Mouse (Mus musculus): Measurements from ENCODE around the gene Pak2. TPM values are rescaled to one million over a fixed set of nuclear protein-coding genes. Genes with fewer than 3 reads are reported as not detected.

Gene Pak2
- polyA plus RNA-seq, 1 experiment = 81.0 TPM

DNA sequence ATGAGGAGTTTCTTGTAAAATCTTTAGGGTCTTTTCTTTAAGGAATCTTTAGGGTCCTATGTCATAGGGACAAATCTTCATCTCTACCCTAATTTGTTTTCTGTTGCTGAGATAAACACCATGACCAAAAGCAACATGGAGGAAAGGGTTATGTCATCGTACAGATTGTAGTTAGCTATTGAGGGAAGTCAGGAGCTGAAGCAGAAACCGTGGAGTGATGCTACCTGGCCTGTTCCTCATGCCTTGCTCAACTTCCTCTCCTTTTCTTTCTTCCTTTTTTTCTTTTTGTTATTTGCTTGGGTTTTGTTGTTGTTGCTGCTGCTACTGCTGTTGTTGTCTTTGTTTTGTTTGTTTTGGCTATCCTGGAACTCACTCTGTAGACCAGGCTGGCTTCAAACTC lies 29.4 kb upstream of the Pak2 start:
- H3K4me3 ChIP-seq (ENCODE audit: low read depth, low read length) = no peak overlapping the region
- peaks cover 5% of the 10 kb centered on the region; the same call in 1 of the 2 replicates for H3K36me3 ChIP-seq (ENCODE audit: control insufficient read depth, insufficient read depth, low read length, poor library complexity, severe bottlenecking)
- H3K27ac ChIP-seq (ENCODE audit: insufficient read depth, low read length) = no peak overlapping the region
- TF ChIP-seq POLR2A (IDR thresholded peaks at IDR 0.05; ENCODE audit: insufficient read depth, low read length) = no peak
- no peak for TF ChIP-seq CTCF (IDR thresholded peaks at IDR 0.05; ENCODE audit: low read depth, low read length)
- TF ChIP-seq EP300 (IDR thresholded peaks at IDR 0.05; ENCODE audit: insufficient read depth, low read depth, low read length) = no peak
- peaks cover 2% of the 10 kb centered on the region for H3K4me1 ChIP-seq (ENCODE audit: control insufficient read depth, insufficient read depth, low read length)
- no peak overlapping the region for H3K9ac ChIP-seq (ENCODE audit: low read depth, poor library complexity, severe bottlenecking)
- no peaks in the 10 kb centered on the region for H3K27me3 ChIP-seq (ENCODE audit: control insufficient read depth, insufficient read depth, low read length, poor library complexity, severe bottlenecking)
- 0 out of 2 replicates have a peak, but pooled peaks cover 3% of the 10 kb centered on the region for H3K9me3 ChIP-seq (replicated peaks; ENCODE audit: control insufficient read depth, insufficient read depth, low read length, poor library complexity, severe bottlenecking)

DNA sequence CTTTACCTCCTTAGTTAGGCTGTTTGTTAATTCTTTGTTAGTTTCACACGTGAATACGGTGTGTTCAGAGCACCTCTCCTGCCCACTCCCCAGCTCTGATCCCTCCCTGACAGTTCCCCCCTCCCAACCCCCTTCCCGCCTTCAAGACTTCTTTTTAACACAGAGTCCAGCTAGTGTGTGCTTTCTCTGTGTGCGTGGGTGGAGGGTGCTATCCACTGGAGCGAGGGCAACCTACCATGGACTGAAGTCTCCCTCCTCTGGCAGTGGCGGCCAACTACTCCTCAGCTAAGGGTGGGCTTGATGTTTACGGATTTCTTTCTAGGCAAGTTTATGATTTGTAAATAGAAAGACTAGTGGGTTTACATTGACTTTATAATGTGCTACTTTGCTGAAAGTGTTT lies 29.0 kb upstream of the Pak2 start:
- H3K27me3 ChIP-seq (ENCODE audit: control insufficient read depth, insufficient read depth, low read length, poor library complexity, severe bottlenecking) = no peaks in the 10 kb centered on the region
- H3K4me1 ChIP-seq (ENCODE audit: control insufficient read depth, insufficient read depth, low read length) = peaks cover 2% of the 10 kb centered on the region
- H3K9ac ChIP-seq (ENCODE audit: low read depth, poor library complexity, severe bottlenecking) = no peak overlapping the region
- peaks cover 5% of the 10 kb centered on the region; the same call in 1 of the 2 replicates for H3K36me3 ChIP-seq (ENCODE audit: control insufficient read depth, insufficient read depth, low read length, poor library complexity, severe bottlenecking)
- no peak for TF ChIP-seq POLR2A (IDR thresholded peaks at IDR 0.05; ENCODE audit: insufficient read depth, low read length)
- TF ChIP-seq EP300 (IDR thresholded peaks at IDR 0.05; ENCODE audit: insufficient read depth, low read depth, low read length) = no peak
- TF ChIP-seq CTCF (IDR thresholded peaks at IDR 0.05; ENCODE audit: low read depth, low read length) = peak; percentile 56
- no peak overlapping the region for H3K27ac ChIP-seq (ENCODE audit: insufficient read depth, low read length)
- no peak overlapping the region for H3K4me3 ChIP-seq (ENCODE audit: low read depth, low read length)
- H3K9me3 ChIP-seq (replicated peaks; ENCODE audit: control insufficient read depth, insufficient read depth, low read length, poor library complexity, severe bottlenecking) = 0 out of 2 replicates have a peak, but pooled peaks cover 3% of the 10 kb centered on the region

DNA sequence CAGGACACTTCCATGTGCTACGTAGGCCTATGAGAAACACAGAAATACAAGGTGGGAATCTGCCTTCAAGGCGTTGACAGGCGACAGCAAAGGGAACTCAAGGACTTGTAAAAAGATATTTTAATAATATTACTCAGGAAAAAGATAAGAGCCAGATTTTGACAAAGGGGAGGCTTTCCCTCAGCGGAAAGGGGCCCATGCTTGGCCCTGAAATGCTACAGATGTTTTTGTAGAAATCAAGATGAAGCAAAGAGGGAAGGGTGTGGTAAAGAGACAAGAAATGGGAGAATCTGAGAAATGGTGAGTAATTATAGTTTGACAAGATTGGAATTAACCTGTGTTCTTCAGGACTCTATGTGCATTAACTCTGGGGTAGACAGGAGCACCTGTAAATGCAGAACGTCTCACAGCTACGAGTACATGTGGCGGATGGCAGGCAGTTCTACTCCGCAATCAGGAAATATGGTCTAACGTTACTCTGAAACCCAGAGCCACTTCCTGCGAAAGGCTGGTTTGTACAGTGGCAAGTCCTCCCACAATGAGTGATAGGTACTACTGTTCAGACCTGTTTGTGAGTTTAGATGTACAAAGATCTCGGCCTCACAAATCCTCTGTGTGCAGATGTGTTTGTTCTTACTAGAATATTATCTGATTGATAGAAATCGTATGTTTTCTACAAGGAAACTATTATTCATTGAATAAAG lies 28.4 kb upstream of the Pak2 start:
- Histone ChIP-seq H3K27me3 (ENCODE audit: control insufficient read depth, insufficient read depth, low read length, poor library complexity, severe bottlenecking) (no peaks in the 10 kb centered on the region), H3K4me1 (ENCODE audit: control insufficient read depth, insufficient read depth, low read length) (peaks cover under 1% of the 10 kb centered on the region), H3K9ac (ENCODE audit: low read depth, poor library complexity, severe bottlenecking) (no peak overlapping the region), H3K9me3 (replicated peaks; ENCODE audit: control insufficient read depth, insufficient read depth, low read length, poor library complexity, severe bottlenecking) (0 out of 2 replicates have a peak, but pooled peaks cover 3% of the 10 kb centered on the region), H3K36me3 (ENCODE audit: control insufficient read depth, insufficient read depth, low read length, poor library complexity, severe bottlenecking) (peaks cover 5% of the 10 kb centered on the region; the same call in 1 of the 2 replicates), H3K4me3 (ENCODE audit: low read depth, low read length) (no peak overlapping the region), H3K27ac (ENCODE audit: insufficient read depth, low read length) (no peak overlapping the region)
- TF ChIP-seq EP300 (IDR thresholded peaks at IDR 0.05; ENCODE audit: insufficient read depth, low read depth, low read length) = no peak
- no peak for TF ChIP-seq CTCF (IDR thresholded peaks at IDR 0.05; ENCODE audit: low read depth, low read length)
- TF ChIP-seq POLR2A (IDR thresholded peaks at IDR 0.05; ENCODE audit: insufficient read depth, low read length) = no peak

DNA sequence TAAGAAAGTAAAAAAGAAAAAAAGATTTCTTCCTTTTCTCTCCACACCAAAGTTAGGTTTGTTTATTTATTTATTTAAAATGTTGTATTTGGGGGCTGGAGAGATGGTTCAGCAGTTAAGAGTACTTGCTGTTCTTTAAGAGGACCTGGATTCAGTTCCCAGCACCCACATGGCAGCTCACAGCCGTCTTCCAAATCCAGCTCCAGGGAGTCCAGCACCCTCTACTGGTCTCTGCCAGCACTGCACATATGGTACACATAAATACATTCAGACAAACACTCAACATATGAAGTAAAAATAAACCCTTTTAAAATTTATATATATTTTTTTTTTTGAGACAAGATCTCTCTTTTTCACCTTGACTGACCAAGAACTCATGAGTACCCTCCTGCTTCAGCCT lies 26.6 kb upstream of the Pak2 start:
- 0 out of 2 replicates have a peak, but pooled peaks cover 3% of the 10 kb centered on the region for H3K9me3 ChIP-seq (replicated peaks; ENCODE audit: control insufficient read depth, insufficient read depth, low read length, poor library complexity, severe bottlenecking)
- no peak overlapping the region for H3K4me3 ChIP-seq (ENCODE audit: low read depth, low read length)
- H3K27me3 ChIP-seq (ENCODE audit: control insufficient read depth, insufficient read depth, low read length, poor library complexity, severe bottlenecking) = no peaks in the 10 kb centered on the region
- no peaks in the 10 kb centered on the region for H3K4me1 ChIP-seq (ENCODE audit: control insufficient read depth, insufficient read depth, low read length)
- peaks cover 5% of the 10 kb centered on the region; the same call in 1 of the 2 replicates for H3K36me3 ChIP-seq (ENCODE audit: control insufficient read depth, insufficient read depth, low read length, poor library complexity, severe bottlenecking)
- H3K27ac ChIP-seq (ENCODE audit: insufficient read depth, low read length) = no peak overlapping the region
- no peak for TF ChIP-seq POLR2A (IDR thresholded peaks at IDR 0.05; ENCODE audit: insufficient read depth, low read length)
- TF ChIP-seq CTCF (IDR thresholded peaks at IDR 0.05; ENCODE audit: low read depth, low read length) = peak; percentile 46
- no peak overlapping the region for H3K9ac ChIP-seq (ENCODE audit: low read depth, poor library complexity, severe bottlenecking)

DNA sequence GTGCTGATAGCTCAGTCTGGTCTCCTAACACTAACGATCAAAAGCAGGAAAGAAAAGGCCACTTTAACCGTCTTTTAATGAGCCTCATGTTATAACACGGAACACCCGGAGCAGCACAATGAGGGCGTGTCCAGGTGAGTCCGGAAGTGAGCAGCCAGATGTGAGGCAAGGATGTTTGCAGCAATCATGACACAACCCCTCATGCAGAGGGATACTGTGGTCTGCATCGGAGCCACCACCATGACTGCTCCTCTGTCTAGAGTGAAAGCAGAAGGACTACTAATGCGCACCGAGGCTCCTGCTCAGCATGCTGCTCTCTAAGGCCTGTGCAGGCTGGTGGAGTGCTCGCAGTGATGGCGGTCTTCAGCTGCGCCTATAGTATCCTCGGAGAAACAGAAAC lies 23.2 kb upstream of the Pak2 start:
- Histone ChIP-seq H3K36me3 (ENCODE audit: control insufficient read depth, insufficient read depth, low read length, poor library complexity, severe bottlenecking) (peaks cover 2% of the 10 kb centered on the region; the same call in 1 of the 2 replicates), H3K9ac (ENCODE audit: low read depth, poor library complexity, severe bottlenecking) (no peak overlapping the region), H3K9me3 (replicated peaks; ENCODE audit: control insufficient read depth, insufficient read depth, low read length, poor library complexity, severe bottlenecking) (0 out of 2 replicates have a peak, but pooled peaks cover 3% of the 10 kb centered on the region), H3K27me3 (ENCODE audit: control insufficient read depth, insufficient read depth, low read length, poor library complexity, severe bottlenecking) (no peaks in the 10 kb centered on the region), H3K27ac (ENCODE audit: insufficient read depth, low read length) (no peak overlapping the region), H3K4me3 (ENCODE audit: low read depth, low read length) (no peak overlapping the region), H3K4me1 (ENCODE audit: control insufficient read depth, insufficient read depth, low read length) (no peaks in the 10 kb centered on the region)
- TF ChIP-seq EP300 (IDR thresholded peaks at IDR 0.05; ENCODE audit: insufficient read depth, low read depth, low read length) = no peak
- no peak for TF ChIP-seq CTCF (IDR thresholded peaks at IDR 0.05; ENCODE audit: low read depth, low read length)
- no peak for TF ChIP-seq POLR2A (IDR thresholded peaks at IDR 0.05; ENCODE audit: insufficient read depth, low read length)

DNA sequence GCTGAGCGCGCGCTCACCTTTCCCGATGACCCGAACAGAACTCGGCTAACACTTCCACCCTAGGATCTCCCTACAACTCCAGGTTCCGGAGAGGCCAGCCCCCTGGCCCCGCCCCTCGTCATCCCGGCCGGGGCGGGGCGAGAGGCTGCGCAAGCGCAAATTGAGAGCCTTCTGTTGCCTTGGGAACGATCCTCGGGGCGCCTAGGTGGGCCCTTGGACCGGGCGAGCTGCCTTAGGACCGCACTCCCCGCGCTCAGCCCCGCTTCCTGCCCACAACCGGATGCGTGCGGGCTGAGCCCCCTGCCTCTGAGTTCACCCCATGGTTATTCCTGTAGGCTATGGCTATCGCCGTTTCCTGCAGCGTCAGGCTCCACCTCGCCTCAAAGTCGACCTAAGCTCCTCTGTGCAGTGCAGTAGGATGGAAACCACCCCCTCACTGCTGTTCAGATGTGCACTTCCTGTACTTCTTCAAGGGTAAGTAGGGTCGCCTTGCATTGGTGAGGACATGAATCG lies 20.6 kb upstream of the Pak2 start, which contains the start of the genes Pigx and Cep19:
Gene Pigx, minus strand, starts transcription at position 103 of the 513 bp plus-strand sequence.
Gene Cep19, plus strand, starts transcription at position 163 of the 513 bp plus-strand sequence.
- TF ChIP-seq CTCF (IDR thresholded peaks at IDR 0.05; ENCODE audit: low read depth, low read length) (no peak), POLR2A (IDR thresholded peaks at IDR 0.05; ENCODE audit: insufficient read depth, low read length) (peak; percentile 44), EP300 (IDR thresholded peaks at IDR 0.05; ENCODE audit: insufficient read depth, low read depth, low read length) (no peak)

More for the DNA sequence above, 20.6 kb upstream of the Pak2 start, which contains the start of the genes Pigx and Cep19:
- Histone ChIP-seq H3K36me3 (ENCODE audit: control insufficient read depth, insufficient read depth, low read length, poor library complexity, severe bottlenecking) (no peaks in the 10 kb centered on the region), H3K4me3 (ENCODE audit: low read depth, low read length) (peak within 1 kb of the TSS; percentile 71), H3K4me1 (ENCODE audit: control insufficient read depth, insufficient read depth, low read length) (no peaks in the 10 kb centered on the region), H3K9ac (ENCODE audit: low read depth, poor library complexity, severe bottlenecking) (peak within 1 kb of the TSS; percentile 61), H3K9me3 (replicated peaks; ENCODE audit: control insufficient read depth, insufficient read depth, low read length, poor library complexity, severe bottlenecking) (no peaks in the 10 kb centered on the region), H3K27me3 (ENCODE audit: control insufficient read depth, insufficient read depth, low read length, poor library complexity, severe bottlenecking) (no peaks in the 10 kb centered on the region), H3K27ac (ENCODE audit: insufficient read depth, low read length) (no peak within 1 kb of the TSS)
